Mouse (Mus musculus): Measurements from ENCODE around the gene Fgr. TPM values are rescaled to one million over a fixed set of nuclear protein-coding genes. Genes with fewer than 3 reads are reported as not detected.

Gene Fgr
- polyA plus RNA-seq, 1 experiment from 2014 or later = not detected

- in situ Hi-C loops (cut with MboI; ENCODE audit: low pct_unique_long_range_greater_than_20kb) = no loop called here
- TF ChIP-seq CTCF (IDR thresholded peaks at IDR 0.05) = no peak
- ChIA-PET CTCF (interaction anchor here (1.4 kb wide), 1 partner anchor 25 kb away, joined by 3 read pairs; no protein-coding TSS in a partner anchor), POLR2A (no interaction called here)
- DNase-seq (ENCODE audit: low read depth, low spot score) (no peak), ATAC-seq (no peak)
- H3K27me3 ChIP-seq = no peaks in the 10 kb centered on the region
Measured at GRCm38 (mm10) chr4:133050196-133050836, 76.4 kb downstream of the Fgr start.

GRCm38 (mm10) chr4:133050837-133051549, 77.1 kb downstream of the Fgr start:
- DNase-seq (ENCODE audit: low read depth, low spot score) (no peak), ATAC-seq (no peak)
- in situ Hi-C loops (cut with MboI; ENCODE audit: low pct_unique_long_range_greater_than_20kb) = no loop called here
- TF ChIP-seq CTCF (IDR thresholded peaks at IDR 0.05) = no peak
- CTCF ChIA-PET = no interaction called here
- H3K27me3 ChIP-seq = no peaks in the 10 kb centered on the region
- POLR2A ChIA-PET = no interaction called here

- no peaks in the 10 kb centered on the region for H3K27me3 ChIP-seq
- no peak for ATAC-seq
- TF ChIP-seq CTCF (IDR thresholded peaks at IDR 0.05) = no peak
- ChIA-PET CTCF (no interaction called here), POLR2A (no interaction called here)
- in situ Hi-C loops (cut with MboI; ENCODE audit: low pct_unique_long_range_greater_than_20kb) = no loop called here
- DNase-seq (ENCODE audit: low read depth, low spot score) = no peak
Measured at GRCm38 (mm10) chr4:133051550-133051865, 77.6 kb downstream of the Fgr start.

Other genes with a start within 250 kb of the Fgr start
- gene Xkr8, start 241.5 kb upstream of the Fgr start, polyA plus RNA-seq (2021) = 2.9 TPM
- gene Smpdl3b, start 216.8 kb upstream of the Fgr start, polyA plus RNA-seq (2021) = 14.1 TPM
- 15.5 TPM for gene Rpa2, start 205.8 kb upstream of the Fgr start, polyA plus RNA-seq (2021)
- gene Themis2, start 177.7 kb upstream of the Fgr start, polyA plus RNA-seq (2021) = not detected
- gene Ppp1r8, start 130.9 kb upstream of the Fgr start, polyA plus RNA-seq (2021) = 52.8 TPM
- 48.6 TPM for gene Stx12, start 89.6 kb upstream of the Fgr start, polyA plus RNA-seq (2021)
- 25.4 TPM for gene Fam76a, start 51.5 kb upstream of the Fgr start, polyA plus RNA-seq (2021)
- 25.6 TPM for gene Ahdc1, start 37.2 kb downstream of the Fgr start, polyA plus RNA-seq (2021)
- 36.1 TPM for gene Wasf2, start 156.4 kb downstream of the Fgr start, polyA plus RNA-seq (2021)
- gene Cd164l2, start 238.0 kb downstream of the Fgr start, polyA plus RNA-seq (2021) = 0.51 TPM
- gene Gpr3, start 238.4 kb downstream of the Fgr start, polyA plus RNA-seq (2021) = 0.63 TPM